Mouse (Mus musculus) midbrain, embryonic 15.5 days (tissue): ENCODE measurements around the gene Wdcp. TPM values are rescaled to one million over a fixed set of nuclear protein-coding genes. Genes with fewer than 3 reads are reported as not detected.

Source experiments
- ATAC-seq: fragments of 200-750 bp; cut with Nextera tagmentation; replicated peaks from 2 replicates; pipeline ENCODE4 v1.8.0; 2017; ENCODE audit warnings: moderate TSS enrichment
- H3K27ac ChIP-seq: fragments of 300-500 bp; sonication (generic); 2 replicates; pipeline ENCODE4 v1.5.1; 2015; ENCODE audit warnings: mild to moderate bottlenecking, inconsistent platforms
- H3K27me3 ChIP-seq: fragments of 300-500 bp; sonication (generic); replicated peaks from 2 replicates; pipeline ENCODE4 v1.6.1; 2015; ENCODE audit warnings: inconsistent platforms
- H3K36me3 ChIP-seq: fragments of 300-500 bp; sonication (generic); replicated peaks from 2 replicates; pipeline ENCODE4 v1.6.1; 2015; ENCODE audit warnings: inconsistent platforms
- H3K4me1 ChIP-seq: fragments of 300-500 bp; sonication (generic); 2 replicates; pipeline ENCODE4 v1.6.1; 2015; ENCODE audit warnings: inconsistent platforms
- H3K4me2 ChIP-seq: fragments of 300-500 bp; sonication (generic); 2 replicates; pipeline ENCODE4 v1.6.1; 2015; ENCODE audit warnings: inconsistent platforms, mild to moderate bottlenecking, moderate library complexity
- H3K4me3 ChIP-seq: fragments of 300-500 bp; sonication (generic); 2 replicates; pipeline ENCODE4 v1.5.1; 2015; ENCODE audit warnings: mild to moderate bottlenecking, inconsistent platforms
- H3K9ac ChIP-seq: fragments of 300-500 bp; sonication (generic); 2 replicates; pipeline ENCODE4 v1.6.1; 2015; ENCODE audit warnings: mild to moderate bottlenecking, inconsistent platforms
- H3K9me3 ChIP-seq: fragments of 300-500 bp; sonication (generic); 2 replicates; pipeline ENCODE4 v1.6.1; 2016; ENCODE audit warnings: inconsistent platforms
- WGBS: fragments of 180-500 bp; shearing (Covaris S2); methylation state at CpG from one replicate; pipeline ENCODE4 v1.1.7; 2015; ENCODE audit warnings: mixed read lengths; 5-methylcytosine and 5-hydroxymethylcytosine counted together
- polyA plus RNA-seq: library from polyadenylated mRNA; unstranded; fragments of >200 nt; fragmentation: Nextera tagmentation; extraction: Ambion mirVana; gene quantifications from 2 replicates; pipeline ENCODE4 v1.2.1, GENCODE M21; 2015

Gene Wdcp
- polyA plus RNA-seq, 1 experiment from 2014 or later = 13.8 TPM

- no peak for ATAC-seq
- 89% methylated on average over 5 of the region's 5 CpGs for WGBS
Observed at GRCm38 (mm10) chr12:4898024-4898423, 54.9 kb downstream of the Wdcp start.

GRCm38 (mm10) chr12:4905946-4906345, 62.8 kb downstream of the Wdcp start:
- H3K9me3 ChIP-seq = no peaks in the 10 kb centered on the region
- ATAC-seq = no peak
- H3K4me1 ChIP-seq = peaks cover 7% of the 10 kb centered on the region
- H3K36me3 ChIP-seq = no peaks in the 10 kb centered on the region
- 78% methylated on average over 7 of the region's 7 CpGs for WGBS
- peak overlapping the region; percentile 61 for H3K4me2 ChIP-seq
- H3K27ac ChIP-seq = no peak overlapping the region
- H3K4me3 ChIP-seq = no peak overlapping the region
- no peak overlapping the region for H3K9ac ChIP-seq
- H3K27me3 ChIP-seq = no peaks in the 10 kb centered on the region

More at GRCm38 (mm10) chr12:4898024-4898423, 54.9 kb downstream of the Wdcp start:
- Histone ChIP-seq H3K27ac (no peak overlapping the region), H3K27me3 (no peaks in the 10 kb centered on the region), H3K9me3 (no peaks in the 10 kb centered on the region), H3K36me3 (no peaks in the 10 kb centered on the region; the same call in 1 of the 2 replicates), H3K9ac (no peak overlapping the region), H3K4me3 (no peak overlapping the region), H3K4me2 (no peak overlapping the region), H3K4me1 (no peaks in the 10 kb centered on the region)

GRCm38 (mm10) chr12:4906476-4906875, 63.4 kb downstream of the Wdcp start:
- Histone ChIP-seq H3K9ac (peak overlapping the region; percentile 67), H3K9me3 (no peaks in the 10 kb centered on the region), H3K4me3 (peak overlapping the region; percentile 60), H3K36me3 (no peaks in the 10 kb centered on the region), H3K4me1 (peaks cover 7% of the 10 kb centered on the region), H3K27ac (peak overlapping the region; percentile 87; the same call in 1 of the 2 replicates), H3K27me3 (no peaks in the 10 kb centered on the region), H3K4me2 (peak overlapping the region; percentile 61)
- WGBS = 65% methylated on average over 7 of the region's 7 CpGs
- no peak for ATAC-seq

- H3K9me3 ChIP-seq = no peaks in the 10 kb centered on the region
- peak; percentile 96 for ATAC-seq
- 1% methylated on average over 113 of the region's 125 CpGs for WGBS
- peak within 1 kb of the TSS; percentile 67 for H3K9ac ChIP-seq
- H3K4me1 ChIP-seq = peaks cover 7% of the 10 kb centered on the region
- peak within 1 kb of the TSS; percentile 87 for H3K27ac ChIP-seq
- H3K27me3 ChIP-seq = no peaks in the 10 kb centered on the region
- peak within 1 kb of the TSS; percentile 61 for H3K4me2 ChIP-seq
- H3K36me3 ChIP-seq = no peaks in the 10 kb centered on the region
- peak within 1 kb of the TSS; percentile 60 for H3K4me3 ChIP-seq
Observed at GRCm38 (mm10) chr12:4906951-4907906, 64.1 kb downstream of the Wdcp start, which contains the start of gene Ubxn2a. Gene Ubxn2a (minus strand): TSS chr12:4907705.

GRCm38 (mm10) chr12:4908391-4908790, 65.3 kb downstream of the Wdcp start:
- no peak for ATAC-seq
- Histone ChIP-seq H3K4me1 (peaks cover 7% of the 10 kb centered on the region), H3K9ac (no peak overlapping the region), H3K9me3 (no peaks in the 10 kb centered on the region), H3K4me3 (peak overlapping the region; percentile 60; the same call in 1 of the 2 replicates), H3K4me2 (no peak overlapping the region), H3K36me3 (no peaks in the 10 kb centered on the region), H3K27me3 (no peaks in the 10 kb centered on the region), H3K27ac (no peak overlapping the region)
- 94% methylated on average over 7 of the region's 7 CpGs for whole genome bisulfite sequencing

Other genes with a start within 250 kb of the Wdcp start
- 1.0 and 1.3 TPM in 2 replicates for gene Fam228a, start 104.9 kb upstream of the Wdcp start, polyA plus RNA-seq
- 12.9 and 13.8 TPM in 2 replicates for gene Pfn4, start 74.3 kb upstream of the Wdcp start, polyA plus RNA-seq
- gene Fam228b, start 74.0 kb upstream of the Wdcp start, polyA plus RNA-seq = 4.7 and 6.1 TPM in 2 replicates
- 180 and 200 TPM in 2 replicates for gene Sf3b6, start 25.8 kb upstream of the Wdcp start, polyA plus RNA-seq
- gene Fkbp1b, start 1.7 kb upstream of the Wdcp start, polyA plus RNA-seq = 30.9 and 39.9 TPM in 2 replicates
- gene Mfsd2b, start 31.1 kb downstream of the Wdcp start, polyA plus RNA-seq = 2.6 TPM in 2 replicates
- gene Ubxn2a, start 64.4 kb downstream of the Wdcp start, polyA plus RNA-seq = 40.4 and 41.7 TPM in 2 replicates
- 11.2 and 11.3 TPM in 2 replicates for gene Atad2b, start 74.0 kb downstream of the Wdcp start, polyA plus RNA-seq